Mouse (Mus musculus) large intestine, adult 2 months (tissue): ENCODE measurements at regions not wholly inside any gene's neighbourhood (a gene's known extent, or its start where the extent isn't known, plus 50 kb on each side); places are given as distances from the start of the nearest gene placed in this dataset.

ENCODE experiments used
- DNase-seq: peaks from one replicate; pipeline ENCODE4 v3.0.0-alpha.2; 2012; ENCODE audit warnings: low read depth, low spot score
- WGBS: fragments of 180-500 bp; shearing (Covaris S2); methylation state at CpG from one replicate; pipeline ENCODE4 v1.1.7; 2018; 5-methylcytosine and 5-hydroxymethylcytosine counted together

DNA sequence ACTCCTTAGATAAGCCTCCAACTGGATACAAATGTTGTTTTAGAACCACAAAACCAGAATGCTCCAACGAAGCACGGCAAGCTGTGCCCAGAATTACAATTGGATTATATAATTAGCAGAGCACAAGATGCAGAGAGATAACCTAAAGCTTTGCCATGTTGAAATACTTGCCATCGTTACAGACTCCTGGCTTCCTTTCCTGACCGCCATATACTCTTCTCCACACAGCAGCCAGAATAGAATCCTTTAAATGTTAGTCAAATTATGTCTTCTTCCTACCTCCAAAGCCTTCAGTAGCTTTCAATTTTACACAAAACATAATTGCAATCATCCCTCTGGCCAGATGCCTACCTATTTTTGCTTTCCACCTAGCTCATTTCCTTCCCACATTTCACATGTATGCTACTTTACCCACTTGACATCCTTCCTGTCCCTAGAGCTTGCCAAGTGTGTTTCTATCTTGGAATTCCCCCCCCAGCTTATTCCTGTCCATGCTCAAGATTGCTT, 52.8 kb upstream of the G2e3 start:
- 90% methylated on average over 4 of the region's 4 CpGs for WGBS
- no peak for DNase-seq

DNA sequence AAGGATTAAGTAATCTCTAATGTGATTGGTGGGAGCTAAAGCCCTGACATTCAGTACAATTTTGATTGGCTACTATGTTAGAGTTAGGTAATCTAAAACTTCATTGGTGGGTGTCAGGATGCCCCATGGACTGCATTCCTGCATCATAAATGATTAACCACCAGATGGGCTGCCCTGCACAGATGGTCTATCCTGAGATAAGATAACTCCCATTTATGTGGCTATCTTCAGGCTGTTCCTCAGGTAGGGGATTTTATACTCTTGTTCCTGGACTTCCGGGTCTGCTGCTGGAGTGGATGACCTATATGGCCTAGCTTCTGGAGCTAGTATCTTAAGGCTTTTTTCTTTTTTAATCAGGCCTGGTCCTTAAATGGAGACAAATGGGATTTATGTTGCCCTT, 69.5 kb upstream of the G2e3 start:
- 51% methylated on average over 1 of the region's 1 CpGs for WGBS
- DNase-seq, result no peak

DNA sequence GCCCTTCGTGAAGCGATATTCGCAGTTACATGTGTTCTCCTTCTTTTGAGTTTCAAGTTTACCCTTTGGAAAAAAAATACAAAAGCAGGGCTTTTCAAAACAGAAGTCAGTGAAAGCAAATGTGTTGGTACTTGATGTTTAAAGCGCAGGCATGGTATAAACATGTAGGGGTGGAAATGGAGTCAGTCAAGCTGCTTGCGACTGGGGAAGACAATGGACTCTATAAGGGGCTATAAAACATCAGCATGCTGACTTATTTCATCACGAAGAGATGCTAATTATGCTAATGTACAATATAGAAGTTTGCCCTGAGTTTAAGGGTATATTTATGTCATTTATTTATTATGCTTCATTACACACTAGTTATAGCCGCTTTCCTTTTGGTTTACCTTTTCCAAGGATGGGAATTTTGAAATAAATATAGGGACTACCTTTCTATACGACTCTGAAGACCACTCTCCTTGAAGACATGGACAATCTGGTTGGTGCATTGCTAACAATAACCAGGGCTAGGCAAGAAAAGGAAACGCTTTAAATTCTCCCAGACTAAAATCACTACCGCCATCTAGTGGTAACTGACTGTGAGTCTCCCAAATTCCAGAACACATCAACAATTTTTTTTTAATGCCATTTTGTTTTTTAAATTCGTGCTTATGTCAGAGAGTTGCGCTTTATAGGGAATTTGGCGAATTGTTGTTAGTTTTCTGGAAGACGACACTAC, 71.9 kb upstream of the G2e3 start:
- DNase-seq, result peak; percentile 1
- WGBS, result 50% methylated on average over 14 of the region's 14 CpGs

DNA sequence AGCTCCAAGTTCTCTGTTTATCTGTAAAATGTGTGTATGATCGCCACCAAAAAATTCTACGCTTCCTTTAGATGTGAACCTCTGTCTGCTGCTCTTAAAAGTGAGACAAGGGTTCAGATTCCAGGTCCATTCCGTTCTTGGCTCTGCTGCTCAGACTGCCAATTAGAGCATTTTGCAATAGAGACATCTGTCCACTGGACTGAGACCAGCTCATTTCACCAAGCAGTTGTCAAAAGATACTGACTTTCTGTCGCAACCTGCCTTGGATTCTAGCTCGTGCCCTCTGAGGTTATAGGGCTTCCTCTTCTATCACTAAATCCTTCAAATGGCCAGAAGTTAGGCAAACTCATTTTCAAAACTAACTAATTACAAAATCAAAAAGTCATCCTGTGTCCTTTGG, 74.4 kb upstream of the G2e3 start:
- DNase-seq, result no peak
- 77% methylated on average over 5 of the region's 5 CpGs for WGBS

DNA sequence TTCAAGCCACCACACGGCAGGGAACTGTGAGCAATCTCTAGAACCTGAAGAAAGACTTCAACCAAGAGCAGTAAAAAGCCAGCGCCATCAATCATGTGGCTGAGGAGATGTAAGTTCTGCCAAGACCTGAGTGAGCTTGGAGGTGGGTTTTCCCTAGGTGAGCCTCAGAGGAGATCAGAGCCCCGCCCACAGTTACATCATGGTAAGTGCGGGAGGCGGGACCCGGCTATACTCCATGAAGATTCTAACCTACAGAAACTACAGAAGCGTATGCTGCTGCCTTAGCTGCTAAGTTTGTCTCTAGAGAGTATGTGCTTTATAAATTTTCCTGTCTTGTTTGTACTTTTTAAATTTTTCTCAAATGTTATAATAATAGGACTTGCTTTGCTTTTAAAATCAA, 105.0 kb upstream of the G2e3 start:
- WGBS, result 76% methylated on average over 7 of the region's 7 CpGs

DNA sequence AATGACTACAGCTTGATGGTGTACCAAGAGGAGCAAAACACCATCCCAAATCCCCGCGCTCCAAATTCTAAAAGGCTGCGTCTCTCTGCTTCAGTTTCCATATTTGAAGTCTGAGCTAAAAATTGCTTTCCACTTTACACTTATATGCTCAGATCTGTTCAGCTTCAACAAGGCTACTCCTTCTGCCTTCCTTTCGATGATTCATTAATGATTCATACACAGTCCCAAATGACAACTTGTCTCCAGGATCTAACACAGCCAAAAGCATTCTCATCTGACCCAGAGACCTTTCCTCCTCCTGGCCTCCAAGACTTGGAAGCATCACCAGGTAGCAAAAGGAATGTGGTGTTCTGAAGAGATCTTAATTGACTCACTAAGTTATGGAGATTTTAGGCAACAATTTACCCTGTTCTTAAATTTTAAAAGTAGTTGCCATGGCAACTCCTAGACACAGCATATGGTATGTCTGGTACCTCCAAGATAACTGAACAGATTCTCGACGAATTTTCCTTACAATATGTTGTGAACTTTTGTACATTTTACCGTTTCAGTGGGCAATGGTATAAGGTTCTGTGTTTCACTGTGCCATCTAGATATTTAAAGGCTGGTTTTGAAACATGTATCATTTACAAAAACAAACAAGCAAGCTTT, 106.6 kb upstream of the G2e3 start:
- 83% methylated on average over 7 of the region's 7 CpGs for WGBS
- no peak for DNase-seq

More for the DNA sequence above, 105.0 kb upstream of the G2e3 start:
- no peak for DNase-seq

DNA sequence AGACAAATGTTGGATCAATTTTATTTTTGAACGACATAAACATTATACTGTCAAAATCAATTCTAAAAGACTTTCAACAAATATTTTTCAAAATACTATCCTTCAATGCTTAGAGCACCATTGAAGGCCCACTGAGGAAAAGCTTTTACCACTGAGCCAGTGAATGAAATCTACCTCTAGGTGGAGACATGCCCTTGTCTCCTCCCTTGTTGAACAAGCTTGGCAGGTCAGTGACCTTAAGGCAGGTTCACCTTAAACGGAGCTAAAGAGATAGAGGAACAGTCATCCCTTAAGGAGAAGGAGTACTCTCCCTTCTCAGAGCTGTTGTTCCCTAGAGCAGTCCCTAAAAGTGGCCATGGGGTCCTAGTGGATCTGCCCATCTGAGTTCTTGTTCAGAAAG, 136.2 kb upstream of the G2e3 start:
- no peak for DNase-seq
- WGBS, result 34% methylated on average over 2 of the region's 2 CpGs

DNA sequence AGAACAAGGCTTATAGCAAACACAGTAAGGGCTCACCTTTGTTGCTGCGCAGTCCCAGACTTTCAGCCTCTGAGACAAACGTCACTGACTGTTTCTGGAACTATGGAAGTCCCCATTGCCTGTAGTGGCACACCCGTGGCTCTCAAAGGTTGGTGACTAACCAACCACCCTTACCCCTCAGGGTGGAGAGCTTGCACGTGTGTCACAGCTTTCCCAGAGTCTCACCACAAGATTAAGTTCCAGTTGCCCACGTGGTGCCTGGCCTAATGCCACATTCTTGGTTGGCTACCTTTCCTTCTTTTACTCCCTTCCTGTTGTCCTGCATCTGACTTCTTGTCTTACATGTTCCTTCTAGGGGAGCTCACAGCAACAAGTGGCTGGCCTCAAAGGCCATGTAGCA, 151.6 kb upstream of the G2e3 start:
- WGBS, result 46% methylated on average over 5 of the region's 5 CpGs
- DNase-seq, result no peak

DNA sequence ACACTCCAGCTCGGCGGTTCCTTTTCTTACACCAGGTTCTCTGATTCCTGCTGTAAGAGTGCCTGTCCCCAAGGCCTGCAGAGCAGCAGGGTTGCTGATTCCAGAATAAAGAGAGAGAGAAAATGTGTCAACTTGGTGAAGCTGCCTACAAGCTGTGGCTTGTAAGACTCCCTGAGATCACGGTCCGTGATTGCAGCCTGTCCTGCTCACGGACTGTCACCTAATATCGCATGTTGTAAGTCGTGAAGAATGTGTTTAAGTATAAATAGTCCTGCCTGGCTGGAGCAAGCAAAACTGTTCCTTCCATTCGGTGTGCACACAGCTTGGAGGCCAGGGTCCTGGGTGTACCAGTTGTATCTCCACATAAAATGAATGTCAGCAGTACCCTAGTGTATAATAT, 152.7 kb upstream of the G2e3 start:
- no peak for DNase-seq
- 80% methylated on average over 8 of the region's 8 CpGs for WGBS

DNA sequence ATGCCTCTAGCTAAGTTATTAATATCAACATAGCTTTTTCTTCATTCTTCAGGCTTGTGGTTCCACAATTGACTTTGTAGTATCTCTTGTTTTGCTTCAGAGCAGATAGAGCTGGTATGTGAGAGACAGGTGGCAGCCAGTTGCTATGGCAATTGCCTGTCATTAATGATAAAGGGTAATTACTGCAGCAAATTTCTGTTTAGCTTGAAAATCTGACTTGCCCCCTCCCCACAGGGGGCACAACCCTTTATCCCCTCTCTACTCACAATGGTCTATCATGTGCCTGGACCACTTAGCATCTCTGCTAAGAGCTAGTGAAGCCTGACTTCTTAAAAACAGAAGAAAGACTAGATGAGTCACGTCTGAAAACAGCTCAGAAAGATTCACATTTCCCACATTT, 157.1 kb upstream of the G2e3 start:
- WGBS, result 64% methylated on average over 1 of the region's 1 CpGs
- DNase-seq, result no peak

DNA sequence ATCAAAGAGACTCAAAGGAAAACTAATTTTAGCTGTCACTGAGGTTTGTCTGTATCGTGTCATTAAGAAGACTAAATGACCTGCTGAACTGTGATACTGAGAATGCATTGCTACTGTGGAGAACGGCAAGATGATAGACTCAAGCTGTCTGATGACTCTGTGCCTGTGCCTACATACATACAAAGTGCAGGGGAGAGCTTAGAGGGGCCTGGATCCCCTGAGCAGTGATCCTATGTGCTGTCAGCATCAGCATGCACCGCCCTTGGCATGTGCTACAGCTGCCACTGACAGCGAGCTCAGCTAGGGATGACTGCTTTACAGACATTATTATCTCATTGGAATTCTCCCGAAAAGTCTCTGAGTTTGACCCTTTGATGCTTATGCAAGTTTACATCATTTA, 157.7 kb upstream of the G2e3 start:
- no peak for DNase-seq
- 71% methylated on average over 5 of the region's 5 CpGs for WGBS

DNA sequence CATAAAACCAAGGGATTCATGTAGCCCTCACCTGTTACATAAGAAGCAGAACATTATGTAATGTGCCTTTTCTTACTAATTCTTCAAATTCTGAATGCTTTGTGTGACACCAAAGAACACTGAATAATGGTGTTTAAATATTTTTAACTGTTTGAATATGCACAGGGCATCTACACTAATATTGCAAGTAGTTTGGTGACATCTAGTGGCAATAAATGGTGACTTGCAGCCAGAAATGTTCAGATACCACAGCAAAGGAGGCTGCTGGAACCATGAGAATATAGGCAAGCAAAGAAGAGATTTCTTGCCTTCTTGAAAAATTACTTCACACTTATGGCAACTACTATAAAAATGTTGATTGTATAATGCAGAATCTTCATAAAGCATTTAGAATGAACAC, 159.6 kb upstream of the G2e3 start:
- no peak for DNase-seq

DNA sequence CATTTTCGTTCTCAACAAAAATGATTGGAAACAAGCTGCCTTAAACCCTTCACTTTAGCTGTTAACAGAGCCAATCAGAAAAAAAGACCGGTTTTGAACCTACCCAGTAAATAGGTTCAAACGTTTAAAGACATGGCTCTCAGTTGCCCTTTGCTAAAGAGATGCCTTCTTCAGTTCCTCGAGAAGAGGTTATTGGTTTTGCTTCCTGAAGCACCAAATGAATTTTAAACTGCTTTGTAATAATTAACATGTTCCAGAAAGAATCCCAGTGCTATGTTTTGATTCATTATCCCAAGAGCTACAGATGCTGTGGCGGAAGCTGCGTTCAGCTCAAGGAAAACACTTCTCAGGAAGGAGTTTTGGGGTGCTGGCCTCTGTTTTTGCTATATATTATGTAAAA, 160.1 kb upstream of the G2e3 start:
- 63% methylated on average over 6 of the region's 6 CpGs for WGBS
- no peak for DNase-seq

DNA sequence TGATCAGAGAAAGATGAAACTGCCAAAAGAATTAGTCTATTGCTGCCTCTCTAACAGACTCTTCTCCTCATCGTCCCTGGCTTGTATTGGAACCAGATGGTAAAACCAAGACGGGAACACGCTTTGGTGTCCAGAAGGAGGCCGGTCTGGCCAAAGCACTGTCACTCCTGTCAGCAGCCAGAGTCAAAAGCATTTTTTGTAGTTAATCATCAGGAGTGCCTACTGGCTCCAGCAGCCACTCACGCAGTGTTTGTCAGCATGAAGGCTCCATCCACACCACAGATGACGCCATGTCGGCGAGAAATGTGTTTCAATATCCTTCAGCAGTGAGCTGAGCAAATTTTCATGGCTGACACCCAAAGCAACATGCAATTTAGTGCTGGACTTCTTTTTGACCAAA, 162.1 kb upstream of the G2e3 start:
- no peak for DNase-seq
- WGBS, result 91% methylated on average over 8 of the region's 8 CpGs

DNA sequence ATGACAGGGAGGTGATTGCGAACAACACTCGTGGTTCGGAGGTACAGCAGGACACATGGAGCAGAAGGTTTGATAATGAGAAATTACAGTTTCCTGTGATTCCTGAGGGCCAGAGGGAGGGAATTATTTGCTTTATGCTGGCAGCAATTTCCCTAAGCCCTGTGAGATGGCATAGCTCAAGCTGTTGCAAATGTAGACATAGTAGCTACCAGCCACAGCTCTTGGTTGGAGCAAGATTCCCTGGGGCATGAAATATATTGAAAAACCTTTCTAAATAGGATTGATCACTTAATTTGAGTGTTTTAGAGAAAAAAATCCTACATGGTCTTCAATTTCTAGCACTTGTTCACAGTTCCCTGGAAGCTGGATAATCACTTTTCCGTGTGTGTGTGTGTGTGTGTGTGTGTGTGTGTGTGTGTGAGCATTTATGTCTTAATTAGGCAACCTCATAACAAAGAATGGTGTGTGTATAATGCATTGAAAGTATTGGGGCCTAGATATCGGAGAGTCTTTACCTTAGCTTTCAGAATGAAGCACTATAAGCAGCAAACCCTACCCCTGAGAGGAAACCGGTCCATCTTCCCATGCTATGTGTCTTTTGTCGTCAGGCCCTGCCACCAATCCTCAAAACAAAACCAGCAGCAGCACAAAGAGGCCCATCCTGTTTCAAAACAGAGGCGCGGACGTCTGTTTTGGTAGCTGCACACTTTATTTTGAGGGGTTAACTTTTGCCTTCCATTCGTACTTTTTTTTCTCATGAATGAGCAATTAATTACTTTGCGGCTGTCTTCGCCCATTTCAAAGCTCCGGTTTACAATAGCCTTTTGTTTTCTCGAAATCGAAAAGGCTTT, 172.7 kb upstream of the G2e3 start:
- 65% methylated on average over 16 of the region's 16 CpGs for WGBS
- no peak for DNase-seq

DNA sequence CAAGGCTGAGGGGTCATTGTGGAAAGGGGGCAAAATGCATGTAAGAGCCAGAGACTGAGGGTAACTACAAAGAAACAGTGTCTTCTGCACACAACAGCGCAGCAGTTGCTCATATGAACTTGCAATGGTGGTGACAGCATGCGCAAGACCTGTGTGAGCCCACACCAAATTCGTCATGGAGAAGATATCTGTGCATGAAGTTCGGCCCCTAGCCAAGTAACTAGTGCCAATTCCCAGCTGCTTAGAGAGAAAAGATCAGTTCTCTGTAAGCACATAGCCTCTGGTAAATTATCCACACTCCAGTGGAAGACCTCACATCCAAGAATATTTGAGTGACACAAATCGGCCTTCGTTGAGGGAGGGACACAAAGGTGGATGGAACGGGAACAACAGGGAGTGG, 182.7 kb upstream of the G2e3 start:
- no peak for DNase-seq
- 88% methylated on average over 7 of the region's 7 CpGs for WGBS

DNA sequence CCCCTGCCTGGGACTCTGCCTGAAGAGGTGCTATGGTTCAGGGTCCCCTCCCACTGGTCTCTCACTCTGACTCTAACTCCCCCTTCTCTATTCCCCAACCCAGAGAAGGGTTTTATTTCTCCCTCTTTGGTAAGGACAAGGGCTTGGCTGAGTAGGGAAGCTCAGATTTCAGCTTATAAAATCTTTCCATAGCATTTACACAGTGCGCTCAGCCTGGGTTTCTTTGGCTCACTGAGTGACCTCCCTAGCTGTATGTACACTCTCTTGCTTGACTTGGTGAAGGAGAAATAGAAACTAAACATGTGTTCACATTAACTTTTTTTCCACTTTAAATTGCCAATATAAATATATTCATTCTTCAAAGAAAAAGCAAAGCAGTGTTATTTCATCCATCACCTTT, 186.9 kb upstream of the G2e3 start:
- WGBS, result 61% methylated on average over 1 of the region's 1 CpGs
- no peak for DNase-seq

DNA sequence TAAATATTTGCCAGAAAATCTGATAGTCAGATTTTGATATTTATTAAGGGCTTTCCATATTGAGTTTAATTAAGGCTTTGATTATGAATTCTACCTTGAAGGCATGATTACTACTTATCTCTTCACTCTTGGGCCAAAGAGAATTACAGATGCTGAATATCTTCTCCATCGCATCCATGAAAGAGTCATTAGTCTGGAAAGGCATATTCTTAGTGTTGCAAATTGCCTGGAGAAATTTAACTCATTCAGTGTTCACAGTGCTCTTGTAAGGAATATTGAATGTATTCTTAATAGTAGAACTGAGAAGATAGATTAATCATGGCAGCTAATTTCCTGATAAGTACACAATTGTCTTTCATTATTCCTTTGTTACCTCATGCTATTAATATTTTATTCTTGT, 187.7 kb upstream of the G2e3 start:
- no peak for DNase-seq
- WGBS, result 85% methylated on average over 1 of the region's 1 CpGs

DNA sequence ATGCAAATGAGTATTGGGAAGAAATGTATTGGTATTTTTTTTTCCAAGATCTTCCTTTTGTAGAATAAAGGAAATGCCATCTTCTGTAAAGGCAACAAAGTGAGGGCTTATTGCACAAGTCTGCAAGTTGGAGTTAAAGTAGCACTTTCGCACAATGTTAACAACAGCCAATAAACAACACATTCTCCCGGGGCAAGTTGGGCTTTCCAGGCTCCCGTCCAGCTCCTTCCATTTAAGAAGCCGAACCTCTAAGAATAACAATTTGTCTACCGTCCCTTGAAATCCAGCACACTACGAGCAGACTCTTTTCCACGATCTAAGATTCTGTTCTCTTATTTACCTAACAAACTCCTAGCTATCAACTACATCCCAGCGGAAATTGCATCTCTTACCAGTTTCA, 199.9 kb upstream of the G2e3 start:
- no peak for DNase-seq
- WGBS, result 40% methylated on average over 8 of the region's 8 CpGs

DNA sequence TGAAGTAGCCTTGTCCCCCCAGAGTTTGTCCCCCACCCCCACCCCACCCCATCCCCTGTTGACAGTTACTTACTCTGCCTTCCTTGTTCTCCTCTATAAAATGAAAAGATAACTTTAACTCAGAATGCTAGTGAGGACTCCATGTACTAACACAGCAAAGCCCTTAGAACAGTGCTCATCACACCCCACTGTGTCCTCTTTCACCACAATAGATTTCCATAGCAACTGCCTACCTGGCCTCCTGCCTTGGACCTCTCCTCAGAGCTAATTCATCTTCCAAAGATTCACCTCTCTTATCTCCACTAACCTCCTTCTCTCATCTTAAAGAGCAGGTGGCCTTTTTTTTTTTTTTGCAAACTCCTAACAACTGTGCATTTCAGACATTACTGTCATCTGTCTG, 204.0 kb upstream of the G2e3 start:
- no peak for DNase-seq

DNA sequence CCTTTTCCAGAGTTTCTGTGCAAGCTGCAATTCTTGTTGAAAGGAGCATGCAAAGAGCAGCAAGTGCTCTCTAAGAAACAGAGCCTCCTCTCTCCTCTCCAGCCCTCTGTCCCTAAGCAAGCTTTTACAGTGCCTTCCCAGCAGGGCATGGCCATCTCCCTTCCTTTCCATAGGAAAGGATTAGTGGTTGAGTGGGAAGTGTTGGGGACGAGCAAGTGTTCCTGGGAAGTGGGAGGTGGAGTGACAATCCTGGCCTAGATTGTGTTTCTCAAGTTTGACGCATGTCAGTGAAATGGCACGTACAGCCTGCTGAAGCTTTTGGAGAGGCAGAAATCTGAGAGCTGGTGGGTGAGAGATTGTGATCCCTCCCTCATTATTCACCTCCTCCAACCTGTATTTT, 204.7 kb upstream of the G2e3 start:
- no peak for DNase-seq
- 67% methylated on average over 3 of the region's 3 CpGs for WGBS
